Mouse (Mus musculus): ENCODE results near the gene Prr23a1. TPM values are rescaled to one million over a fixed set of nuclear protein-coding genes. Genes with fewer than 3 reads are reported as not detected.

Prr23a1 gene
- polyA plus RNA-seq (2014; fragmentation: Illumina TruSeq; extraction: RNeasy Lipid Tissue Mini Kit (QIAGEN cat#74804)): not detected

DNA sequence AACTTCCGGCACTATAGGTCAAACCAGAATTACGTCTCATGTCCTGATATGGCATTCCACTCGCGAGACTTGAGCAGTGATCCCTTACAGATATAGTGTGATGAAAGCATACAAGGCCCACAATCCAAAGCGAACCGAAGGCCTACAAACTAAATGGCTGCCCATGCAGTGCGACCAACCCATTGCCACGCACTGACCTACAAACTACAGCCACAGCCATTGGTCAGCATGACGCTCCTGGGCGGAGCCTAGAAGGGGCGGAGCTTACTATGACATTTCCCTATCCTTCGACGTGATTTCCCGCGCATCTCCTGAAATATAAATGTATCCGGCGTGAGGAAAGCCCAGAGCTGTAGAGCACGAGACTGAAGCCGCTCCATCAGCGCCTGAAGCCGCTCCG lies at the start of gene Prr23a1:
TSS of gene Prr23a1 (plus strand) at position 387 of the 400 bp plus-strand sequence.

DNA sequence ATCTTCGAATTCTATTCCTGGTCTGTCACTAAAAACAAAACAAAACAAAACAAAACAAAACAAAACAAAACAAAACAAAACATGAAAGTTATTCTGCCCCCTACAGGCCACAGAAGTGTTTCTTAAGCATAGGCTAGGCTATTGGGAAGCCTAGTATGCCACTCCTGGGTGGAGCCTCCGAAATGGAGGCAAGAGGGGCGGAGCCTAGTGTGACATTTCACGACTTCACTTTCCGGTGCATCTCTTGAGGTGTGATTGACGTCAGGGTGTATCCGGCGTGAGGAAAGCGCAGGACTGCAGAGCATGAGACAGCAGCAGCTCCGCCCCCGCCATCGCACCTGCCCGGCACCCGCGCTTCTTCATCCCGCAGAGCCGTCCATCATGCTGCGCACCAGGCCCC lies 13.9 kb downstream of the Prr23a1 start, which contains the start of gene Prr23a2:
TSS of gene Prr23a2 (plus strand) at position 285 of the 400 bp plus-strand sequence.

DNA sequence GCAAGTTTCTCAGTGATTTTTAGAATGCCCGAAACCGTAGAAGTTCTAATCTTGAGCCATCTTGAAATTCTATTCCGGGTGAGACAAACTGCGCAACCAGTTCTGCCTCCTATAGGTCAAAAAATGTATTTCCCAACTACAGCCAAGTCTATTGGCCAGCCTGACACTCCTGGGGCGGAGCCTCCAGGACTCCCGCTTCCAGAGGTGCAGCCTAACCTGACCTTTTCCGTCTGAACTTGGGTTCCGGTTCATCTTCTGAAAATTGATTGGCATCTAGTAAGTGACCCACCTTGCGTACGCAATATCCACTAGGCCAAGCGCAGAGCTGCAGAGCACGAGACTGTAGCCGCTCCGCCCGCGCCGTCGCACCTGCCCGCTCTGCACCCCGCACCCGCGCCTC lies 22.3 kb downstream of the Prr23a1 start, which contains the start of gene Prr23a3:
TSS of gene Prr23a3 (plus strand) at position 197 of the 400 bp plus-strand sequence.

Other genes starting within 250 kb of the Prr23a1 start
- gene Mrps22, start 240.8 kb upstream of the Prr23a1 start, polyA plus RNA-seq (2014; fragmentation: Illumina TruSeq; extraction: RNeasy Lipid Tissue Mini Kit (QIAGEN cat#74804)): 88.5 TPM
- gene Prr23a2, start 14.0 kb downstream of the Prr23a1 start, polyA plus RNA-seq (2014; fragmentation: Illumina TruSeq; extraction: RNeasy Lipid Tissue Mini Kit (QIAGEN cat#74804)): not detected
- 0.26 TPM for gene Prr23a3, start 22.3 kb downstream of the Prr23a1 start, polyA plus RNA-seq (2014; fragmentation: Illumina TruSeq; extraction: RNeasy Lipid Tissue Mini Kit (QIAGEN cat#74804))
- 3.1 TPM for gene 7420426K07Rik, start 60.6 kb downstream of the Prr23a1 start, polyA plus RNA-seq (2014; fragmentation: Illumina TruSeq; extraction: RNeasy Lipid Tissue Mini Kit (QIAGEN cat#74804))
- gene Foxl2, start 112.8 kb downstream of the Prr23a1 start, polyA plus RNA-seq (2014; fragmentation: Illumina TruSeq; extraction: RNeasy Lipid Tissue Mini Kit (QIAGEN cat#74804)): 94.5 TPM
- 28.1 TPM for gene Faim, start 143.9 kb downstream of the Prr23a1 start, polyA plus RNA-seq (2014; fragmentation: Illumina TruSeq; extraction: RNeasy Lipid Tissue Mini Kit (QIAGEN cat#74804))
- not detected for gene Gm1123, start 193.2 kb downstream of the Prr23a1 start, polyA plus RNA-seq (2014; fragmentation: Illumina TruSeq; extraction: RNeasy Lipid Tissue Mini Kit (QIAGEN cat#74804))